Mouse (Mus musculus) cerebellum, adult 9-11 months (tissue): ENCODE results near the gene Cenpf.
A peak's percentile ranks its signal among the peaks of the same experiment; 100 is the strongest.
"Not testable (repeated sequence)": the region's sequence is repeated elsewhere in the genome, so short reads cannot be mapped to it uniquely, and the experiment has no call there.

Experiments used
- DNase-seq: peaks from one replicate; pipeline ENCODE4 v3.0.0; 2022

Cenpf gene

DNA sequence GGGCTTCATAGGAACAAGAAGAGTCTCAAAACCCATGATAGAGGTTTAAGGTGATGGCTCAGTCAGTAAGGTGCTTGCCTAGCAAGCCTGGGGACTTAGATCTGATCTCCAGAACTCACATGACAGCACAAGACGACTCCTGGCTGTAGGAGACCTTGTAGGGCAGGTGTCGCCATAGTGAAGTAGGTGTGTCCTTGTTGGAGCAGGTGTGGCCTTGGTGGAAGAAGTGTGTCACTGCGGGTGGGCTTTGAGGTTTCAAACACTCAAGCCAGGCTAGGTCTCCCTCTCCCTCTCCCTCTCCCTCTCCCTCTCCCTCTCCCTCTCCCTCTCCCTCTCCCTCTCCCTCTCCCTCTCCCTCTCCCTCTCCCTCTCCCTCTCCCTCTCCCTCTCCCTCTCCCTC lies 4.6 kb upstream of the Cenpf start:
- DNase-seq = not testable (repeated sequence)

DNA sequence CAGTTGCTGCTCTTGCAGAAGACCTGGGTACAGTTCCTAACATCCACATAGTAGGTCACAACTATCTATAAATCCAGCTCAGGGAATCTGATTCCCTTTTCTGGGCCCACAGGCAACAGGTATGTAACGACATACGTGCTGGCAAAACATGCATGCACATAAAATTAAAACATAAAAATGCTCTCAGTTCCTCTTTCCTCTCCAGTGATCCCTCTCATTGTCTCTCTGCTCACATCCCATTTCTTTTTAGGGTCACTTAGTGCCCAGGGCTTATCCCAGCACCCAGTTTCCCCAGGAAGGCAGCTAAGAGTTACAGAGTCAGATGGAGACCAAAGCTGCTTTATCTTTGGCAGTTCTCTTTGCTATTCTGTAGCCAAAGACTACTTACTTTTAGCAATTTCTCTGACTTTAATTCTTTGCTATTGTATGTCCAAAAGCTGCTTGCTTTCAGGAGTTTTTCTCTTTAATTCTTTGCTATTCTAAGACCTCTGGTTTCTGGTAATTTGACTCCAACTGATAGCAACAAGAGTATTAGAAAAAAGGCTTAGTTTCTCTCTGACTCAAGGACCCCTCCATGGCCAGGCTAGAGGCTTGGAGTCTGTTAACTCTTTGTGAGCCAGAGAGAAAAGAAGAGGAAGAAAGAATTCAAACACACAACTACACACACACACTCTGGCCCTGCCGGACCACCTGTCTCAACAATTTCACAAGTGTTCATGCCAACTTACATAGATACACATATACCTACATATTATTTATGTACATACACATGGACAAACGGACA lies 1.4 kb upstream of the Cenpf start:
- no peak for DNase-seq

DNA sequence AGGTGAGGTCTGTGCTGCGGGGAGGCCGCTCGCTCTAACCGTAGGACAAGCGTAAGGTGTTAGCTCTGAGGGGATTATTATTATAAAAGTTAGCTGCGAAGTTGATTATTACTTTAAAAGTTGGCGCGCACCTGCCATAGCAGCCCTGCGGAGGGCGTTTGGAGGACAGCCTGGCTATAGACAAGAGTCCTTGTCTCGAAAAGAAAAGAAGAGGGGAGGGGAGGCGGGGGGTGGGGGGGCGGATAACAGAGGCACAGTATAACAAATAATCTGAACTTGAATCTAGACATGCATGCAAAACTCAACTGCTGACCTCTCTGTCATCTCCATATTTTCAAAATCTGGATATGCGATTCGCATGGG lies 483 bp upstream of the Cenpf start:
- DNase-seq = no peak

GRCm38 (mm10) chr1:189686025-189686424 lies 1.9 kb downstream of the Cenpf start:
- DNase-seq = no peak

DNA sequence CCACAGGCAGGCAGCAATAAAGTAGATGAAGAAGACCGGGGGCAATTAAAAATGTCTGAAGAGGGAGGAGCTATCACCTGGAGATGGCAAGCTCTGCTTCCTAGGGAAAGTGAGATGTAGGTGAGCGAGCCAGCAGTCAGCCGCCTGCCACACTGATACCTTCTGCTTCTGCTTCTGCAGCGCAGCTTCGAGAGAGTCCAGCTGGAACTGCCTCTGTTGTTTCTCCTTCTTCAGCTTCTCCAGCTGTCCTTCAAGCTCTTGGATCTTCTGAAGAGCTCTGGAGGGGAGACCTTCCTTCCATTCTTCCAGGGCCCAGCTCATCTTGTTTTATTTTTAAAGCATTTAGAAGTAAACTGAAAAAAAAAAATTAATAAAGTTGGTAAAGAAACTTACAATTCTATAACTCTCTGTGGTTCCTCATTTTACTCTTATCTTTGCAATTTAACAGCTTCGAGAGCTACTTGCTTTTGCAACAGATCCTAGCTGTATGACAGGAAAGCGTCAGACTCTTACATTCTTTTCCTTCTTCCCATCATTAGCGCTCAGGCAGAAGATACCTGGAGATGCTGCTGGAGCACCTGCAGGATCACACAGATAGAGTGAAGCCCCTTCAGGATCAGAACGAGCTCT lies 3.0 kb downstream of the Cenpf start:
- no peak for DNase-seq

DNA sequence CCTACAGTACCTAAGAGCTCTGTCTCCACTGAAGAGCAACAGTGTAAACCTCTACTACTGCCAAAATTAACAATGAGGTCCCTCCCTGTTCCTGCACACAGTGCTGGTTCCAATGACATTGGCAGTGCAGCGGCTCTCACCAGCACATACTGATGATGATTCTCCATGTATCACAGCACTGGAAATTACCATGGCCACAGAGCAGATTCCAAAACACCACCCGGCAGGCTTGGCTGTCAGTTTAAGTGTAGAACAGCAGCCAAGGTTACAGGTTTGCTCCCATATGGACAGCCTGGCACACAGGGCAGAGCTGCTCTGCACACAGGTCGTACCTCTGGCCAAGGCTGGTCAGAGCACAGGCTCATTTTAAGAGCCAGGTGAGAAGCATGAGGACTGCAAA lies 8.3 kb downstream of the Cenpf start:
- DNase-seq = peak; percentile 80

DNA sequence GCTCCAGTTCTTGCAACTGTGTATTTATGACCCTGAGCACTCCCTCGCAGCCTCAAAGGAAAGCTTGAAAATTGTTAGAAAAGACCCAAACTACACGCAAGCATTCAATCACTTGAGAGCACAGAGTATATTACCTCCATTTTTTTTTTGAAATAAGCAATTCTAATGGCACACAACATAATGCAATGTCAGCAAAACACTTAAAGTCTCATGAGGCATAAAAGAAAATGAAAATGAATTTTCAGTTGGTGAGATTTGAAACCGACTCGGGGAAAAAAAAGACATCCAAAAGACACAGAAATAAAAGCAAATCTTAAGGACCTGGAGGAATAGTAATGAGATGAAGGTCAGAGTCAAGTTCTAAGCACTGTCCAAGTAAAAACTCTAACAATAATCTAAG lies 11.9 kb downstream of the Cenpf start:
- no peak for DNase-seq

DNA sequence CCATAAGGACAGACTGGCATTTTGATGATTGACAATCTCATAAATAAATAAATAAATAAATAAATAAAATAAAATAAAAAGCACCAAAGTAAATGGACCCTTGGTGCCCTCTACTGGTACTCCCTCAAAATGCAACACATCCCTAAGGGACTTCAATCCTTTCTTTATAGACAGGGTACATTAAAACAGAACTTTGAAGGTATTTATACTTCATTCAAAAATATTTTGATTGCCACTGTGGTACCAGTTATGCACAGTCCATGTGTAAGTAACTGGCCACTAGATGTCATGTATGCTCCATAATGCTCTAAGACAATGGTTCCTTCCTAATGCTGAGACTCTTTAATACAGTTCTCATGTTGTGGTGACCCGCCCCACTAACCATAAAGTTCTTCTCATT lies 12.5 kb downstream of the Cenpf start:
- no peak for DNase-seq

GRCm38 (mm10) chr1:189665966-189666365 lies 21.9 kb downstream of the Cenpf start:
- DNase-seq = peak; percentile 33

DNA sequence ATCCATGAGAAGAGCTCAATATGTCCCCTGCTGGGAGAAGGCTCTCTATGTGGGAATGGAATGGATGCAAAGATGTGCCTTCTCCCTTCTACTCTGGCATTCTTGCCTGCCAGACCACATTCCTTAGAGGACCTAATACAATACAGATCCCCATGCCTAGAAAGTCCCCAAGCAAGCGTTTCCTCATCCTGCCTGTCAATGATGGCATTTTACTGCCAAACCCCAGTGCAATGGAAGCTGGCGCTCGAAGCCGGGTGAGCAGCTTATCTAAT lies 23.1 kb downstream of the Cenpf start:
- no peak for DNase-seq

DNA sequence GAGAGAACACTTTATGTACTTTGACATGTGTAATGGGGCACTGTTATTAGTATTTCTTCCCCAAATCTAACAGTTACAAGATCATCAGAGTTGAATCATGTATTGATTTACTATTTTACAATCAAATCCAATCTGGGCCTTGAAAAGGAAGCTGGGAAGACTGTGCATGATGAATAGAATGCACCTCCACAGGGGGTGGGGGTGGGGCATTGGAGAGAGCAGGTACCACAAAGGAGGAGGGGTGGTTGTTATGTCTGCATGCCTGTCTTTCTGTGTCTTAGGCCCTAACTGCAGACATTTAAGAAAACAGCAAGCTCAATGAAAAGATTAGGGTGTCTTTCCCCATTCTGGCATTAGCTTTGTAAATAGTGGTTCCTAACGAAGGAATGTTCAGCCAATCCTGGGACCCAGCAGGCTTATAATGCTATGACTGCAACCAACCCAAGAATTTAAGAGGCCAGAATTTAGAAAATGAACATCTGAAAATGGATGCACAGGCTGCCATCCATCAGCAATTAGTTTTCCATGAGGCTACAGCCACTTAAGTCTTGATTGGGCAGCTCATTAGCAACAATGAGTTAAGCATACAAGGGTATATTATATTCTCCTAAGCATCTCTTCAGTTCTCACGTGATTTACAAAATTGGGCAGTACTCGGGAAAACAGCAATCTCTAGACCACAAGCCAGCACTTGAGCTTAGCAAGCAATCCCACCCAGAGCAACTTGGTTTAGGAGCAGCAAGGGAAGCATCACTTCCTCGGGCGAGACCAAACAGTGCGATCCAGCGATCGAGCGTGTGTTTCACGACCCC lies 23.6 kb downstream of the Cenpf start:
- DNase-seq = no peak

- DNase-seq = peak; percentile 74
Measured at GRCm38 (mm10) chr1:189663437-189663836, 24.4 kb downstream of the Cenpf start.

DNA sequence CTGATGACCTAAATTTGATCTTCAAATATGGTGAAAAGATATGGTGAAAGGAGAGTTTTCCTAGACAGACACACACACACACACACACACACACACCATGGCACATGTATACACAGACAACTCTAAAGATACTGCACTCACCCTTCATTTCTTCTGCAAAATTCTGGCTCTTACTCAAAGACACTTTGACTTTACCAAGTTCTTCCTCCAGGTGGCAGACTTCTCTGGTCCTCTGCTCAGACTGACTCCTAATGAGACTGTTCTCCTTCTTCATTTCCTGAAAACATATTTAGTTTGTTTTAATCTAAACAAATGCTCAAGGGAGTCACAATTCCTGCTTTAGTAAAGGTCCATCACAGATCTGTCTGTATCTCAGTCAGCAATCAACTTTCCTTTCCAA lies 26.0 kb downstream of the Cenpf start:
- DNase-seq = peak; percentile 44

- DNase-seq = no peak
Measured at GRCm38 (mm10) chr1:189657406-189657805, 30.5 kb downstream of the Cenpf start.

GRCm38 (mm10) chr1:189653746-189654145 lies 34.1 kb downstream of the Cenpf start:
- no peak for DNase-seq

DNA sequence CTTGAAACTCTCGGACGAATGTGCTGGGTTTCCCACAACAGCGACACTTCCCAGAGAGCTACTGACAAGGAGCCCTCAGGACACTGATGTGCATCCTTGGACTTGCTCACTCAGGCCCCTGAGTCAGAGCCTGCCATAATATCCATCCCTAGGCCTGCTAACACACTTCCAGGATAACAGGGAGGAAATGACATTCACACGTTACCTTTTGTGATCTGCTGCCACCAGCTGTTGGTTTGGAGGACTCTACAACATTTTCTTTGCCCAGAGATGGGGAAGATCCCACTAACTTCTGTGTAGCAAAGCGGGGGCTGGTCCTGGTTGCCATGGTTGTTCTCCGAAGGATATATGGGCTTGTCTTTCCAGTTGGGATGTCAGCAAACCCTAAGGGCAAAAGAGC lies 41.3 kb downstream of the Cenpf start:
- no peak for DNase-seq

DNA sequence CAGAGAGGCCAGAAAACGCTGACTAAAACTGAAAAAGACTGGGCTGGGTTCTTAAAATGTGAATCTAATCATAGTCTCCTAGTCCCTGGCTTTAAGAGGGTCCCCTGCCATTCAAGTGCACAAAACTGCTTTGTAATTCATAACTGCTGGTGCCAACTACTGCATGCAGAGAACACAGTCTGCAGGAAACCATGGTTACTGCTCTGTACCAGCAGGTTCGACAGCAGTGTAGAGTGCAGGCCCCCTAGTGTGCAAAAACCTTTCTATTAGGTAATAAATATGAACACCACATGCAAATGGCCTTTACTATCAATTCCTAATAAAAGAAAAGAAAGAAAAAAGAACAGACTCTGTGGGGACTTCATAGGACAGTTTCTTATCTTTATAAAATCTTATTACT lies 42.5 kb downstream of the Cenpf start:
- DNase-seq = no peak

DNA sequence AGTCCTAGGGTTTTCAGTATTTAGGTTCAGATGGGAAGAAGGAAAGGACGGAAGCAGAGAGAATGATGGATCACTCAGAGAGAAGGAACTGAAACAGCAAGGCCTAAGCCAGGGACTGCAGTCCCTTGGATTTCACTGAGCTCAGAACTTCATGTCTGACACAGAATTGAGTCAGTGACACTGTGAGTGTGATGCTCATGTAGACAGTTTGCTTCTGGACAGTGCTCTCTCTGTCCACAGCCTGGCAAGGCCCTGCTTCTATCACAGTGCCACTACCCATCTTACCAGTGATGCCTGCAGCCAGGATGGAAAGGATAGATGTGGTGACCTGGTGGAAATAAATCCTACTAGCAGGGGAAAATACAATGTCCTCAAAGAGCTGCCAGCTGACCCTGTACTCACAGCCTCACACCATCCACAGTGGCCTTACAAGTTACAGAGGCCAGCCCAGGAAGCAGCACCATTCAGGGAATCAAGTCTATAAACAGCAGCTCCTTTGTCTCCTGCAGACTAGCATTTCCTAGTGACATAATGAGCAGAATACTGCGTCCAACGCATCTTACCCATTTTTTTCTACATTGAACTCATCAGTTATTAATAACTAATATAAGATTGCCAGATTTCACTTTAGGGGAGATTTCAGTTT lies 43.1 kb downstream of the Cenpf start:
- DNase-seq = no peak

GRCm38 (mm10) chr1:189639581-189639980 lies 48.3 kb downstream of the Cenpf start:
- no peak for DNase-seq

DNA sequence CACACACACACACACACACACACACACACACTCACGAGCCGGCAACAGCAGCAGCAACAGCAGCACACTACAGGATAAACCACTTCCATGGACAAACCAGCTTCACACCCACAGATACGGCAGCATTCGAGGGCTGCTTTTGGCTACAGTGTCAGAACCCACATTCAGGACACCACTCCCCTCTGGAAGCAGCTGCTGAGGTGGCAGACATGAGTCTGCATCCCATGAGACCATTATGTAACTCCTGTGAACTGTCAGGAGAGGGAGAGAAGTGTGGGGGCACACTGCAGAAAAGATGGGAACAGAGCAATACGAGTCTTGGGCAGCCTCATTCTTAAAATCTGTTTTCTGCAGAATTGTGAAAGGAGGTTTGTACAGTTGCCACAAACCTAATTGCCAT lies 54.1 kb downstream of the Cenpf start:
- DNase-seq = no peak

DNA sequence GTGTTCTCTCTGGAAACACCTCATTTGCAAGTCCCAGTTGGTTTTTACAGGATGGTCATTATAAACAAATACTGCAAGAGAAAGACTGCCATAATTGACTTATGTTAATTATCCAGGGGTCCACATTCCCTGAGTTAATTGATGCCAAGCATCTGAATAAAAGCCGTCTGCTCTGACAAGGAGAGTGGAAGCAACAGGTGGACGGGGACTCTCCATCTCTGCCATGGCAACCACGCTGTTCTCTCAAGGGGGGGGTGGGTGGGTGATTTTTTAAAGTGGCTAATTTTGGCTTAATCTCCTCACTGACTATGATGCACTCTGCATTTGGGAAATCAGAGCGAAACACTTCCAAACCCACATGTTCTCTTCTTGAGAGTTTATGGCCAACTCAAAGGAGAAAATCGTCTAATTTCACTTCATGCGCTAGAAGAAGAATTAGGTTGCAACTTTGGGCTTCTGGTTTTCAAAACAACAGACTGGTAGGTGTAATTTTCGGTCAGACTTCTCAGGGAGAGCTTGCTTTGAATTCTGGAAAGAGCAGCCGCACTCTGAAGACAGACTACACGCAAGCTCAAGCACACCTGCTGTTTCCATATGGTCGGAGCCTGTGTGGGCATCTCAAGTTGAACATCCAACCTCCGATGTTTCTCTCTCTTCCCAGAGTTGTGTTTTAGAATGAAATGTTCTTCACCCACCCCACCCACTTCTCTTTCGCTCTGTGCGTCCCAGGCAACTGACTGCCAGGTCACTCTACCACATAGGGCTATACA lies 55.8 kb downstream of the Cenpf start:
- DNase-seq = no peak

GRCm38 (mm10) chr1:189630026-189630425 lies 57.9 kb downstream of the Cenpf start:
- peak; percentile 10 for DNase-seq
